ENCODE assay signal across 20 mouse cellular contexts in genomic region chr8:80834443-80834842, GRCm38 (mm10). TPM values are rescaled to one million over a fixed set of nuclear protein-coding genes. Genes with fewer than 3 reads are reported as not detected.
A peak's percentile ranks its signal among the peaks of the same experiment; 100 is the strongest.
DNase-seq lines count a peak whose midpoint lies in the region; ATAC-seq and TF ChIP-seq lines count a peak whose summit lies in the region.
"Had no signal": no experiment of that assay in that cellular context is flagged by ENCODE, and none has a peak within 500 bp of the region (broad histone marks: within the 10 kb centered on the region; RNA-seq: fewer than 3 reads in every experiment).

No protein-coding gene starts in this region.

- H3K4me2 ChIP-seq in heart, postnatal 0 days (ENCODE audit: low read depth, low read length) = peak overlapping the region; percentile 5; the same call in 1 of the 2 replicates
- peak overlapping the region; percentile 71 for H3K4me2 ChIP-seq in CH12.LX (ENCODE audit: insufficient read depth, low read depth, poor library complexity, severe bottlenecking)
- H3K4me2 ChIP-seq: forebrain, embryonic 12.5 days; midbrain, embryonic 13.5 days; neural tube, embryonic 15.5 days had no signal

- WGBS in heart, postnatal 0 days = 16% methylated on average over 4 of the region's 4 CpGs

- H3K79me2 ChIP-seq in CH12.LX (replicated peaks; ENCODE audit: control insufficient read depth, extremely low read depth, insufficient read depth, poor library complexity, severe bottlenecking) = no peaks in the 10 kb centered on the region

- no peaks in the 10 kb centered on the region for H3K27me3 ChIP-seq in heart, postnatal 0 days (ENCODE audit: control insufficient read depth, insufficient read depth, low read length)
- no peaks in the 10 kb centered on the region for H3K27me3 ChIP-seq in CH12.LX (replicated peaks)
- H3K27me3 ChIP-seq: forebrain, embryonic 12.5 days; midbrain, embryonic 13.5 days; neural tube, embryonic 15.5 days had no signal

- no peak for TF ChIP-seq CTCF in gastrocnemius, adult 2 months (IDR thresholded peaks at IDR 0.05)
- no peak for TF ChIP-seq CTCF in heart, postnatal 0 days (IDR thresholded peaks at IDR 0.05; ENCODE audit: low read depth)
- TF ChIP-seq CTCF in CH12.LX (conservative IDR thresholded peaks at IDR 0.05 in 1 of 2, IDR thresholded peaks at IDR 0.05 in 1 of 2; ENCODE audit: low read depth in 2 of 2, low read length in 2 of 2) = no peak

- H3K36me3 ChIP-seq in heart, postnatal 0 days (replicated peaks; ENCODE audit: control insufficient read depth, insufficient read depth, low read length) = no peaks in the 10 kb centered on the region
- H3K36me3 ChIP-seq in CH12.LX (replicated peaks in 1 of 2; ENCODE audit: control insufficient read depth in 1 of 2, insufficient read depth in 1 of 2, low read length in 1 of 2) = no peaks in the 10 kb centered on the region
- H3K36me3 ChIP-seq: forebrain, embryonic 12.5 days; hindbrain, embryonic 10.5 days; midbrain, embryonic 13.5 days; neural tube, embryonic 15.5 days had no signal

- intact Hi-C loops in gastrocnemius, adult 2 months (cut with DNase I) = no loop called here
- intact Hi-C loops in left cerebral cortex, postnatal 4 days (cut with DNase I) = no loop called here
- intact Hi-C loops in left cerebral cortex, postnatal 25 days (cut with DNase I) = no loop called here

- DNase-seq in gastrocnemius, adult 2 months = no peak
- DNase-seq in gastrocnemius, adult 18-20 months (ENCODE audit: low spot score) = no peak
- no peak for DNase-seq in heart, postnatal 0 days (ENCODE audit: low spot score)
- DNase-seq in heart, adult 18-20 months = no peak
- peak; percentile 70 for DNase-seq in left cerebral cortex, postnatal 4 days
- DNase-seq in left cerebral cortex, postnatal 25 days (ENCODE audit: low spot score in 2 of 2) = no peak
- peak; percentile 27 for DNase-seq in CH12.LX (ENCODE audit: extremely low read depth)
- DNase-seq: adrenal gland, postnatal 36 days; B cell, adult 2 months; cerebellum, adult 9-10 months; kidney, postnatal 4 days; liver; lung, adult 18-20 months; thymus, postnatal 36 days had no signal

- H3K4me3 ChIP-seq in gastrocnemius, adult 2 months = no peak overlapping the region
- no peak overlapping the region for H3K4me3 ChIP-seq in heart, postnatal 0 days (ENCODE audit: low read depth, low read length)
- H3K4me3 ChIP-seq in CH12.LX (replicated peaks in 1 of 3; ENCODE audit: low read depth in 2 of 3, low read length in 2 of 3, poor library complexity in 1 of 3) = no peak overlapping the region
- H3K4me3 ChIP-seq: forebrain, embryonic 12.5 days; hindbrain, embryonic 10.5 days; midbrain, embryonic 13.5 days; myocyte; neural tube, embryonic 15.5 days had no signal

- no peak overlapping the region for H3K9ac ChIP-seq in heart, postnatal 0 days (replicated peaks; ENCODE audit: low read depth, low read length)
- H3K9ac ChIP-seq in CH12.LX (ENCODE audit: insufficient read depth, low read depth) = no peak overlapping the region
- H3K9ac ChIP-seq: forebrain, embryonic 12.5 days; midbrain, embryonic 13.5 days; neural tube, embryonic 15.5 days had no signal

- peak overlapping the region; percentile 9; the same call in 1 of the 2 replicates for H3K27ac ChIP-seq in gastrocnemius, adult 2 months
- peak overlapping the region; percentile 49 for H3K27ac ChIP-seq in heart, postnatal 0 days (ENCODE audit: low read depth)
- H3K27ac ChIP-seq in CH12.LX (ENCODE audit: insufficient read depth, low read depth) = no peak overlapping the region
- H3K27ac ChIP-seq: forebrain, embryonic 12.5 days; hindbrain, embryonic 10.5 days; midbrain, embryonic 13.5 days; neural tube, embryonic 15.5 days had no signal

- TF ChIP-seq EP300 in heart, postnatal 0 days (IDR thresholded peaks at IDR 0.05; ENCODE audit: low read depth) = no peak
- no peak for TF ChIP-seq EP300 in CH12.LX (IDR thresholded peaks at IDR 0.05; ENCODE audit: low read length)

- H3K4me1 ChIP-seq in heart, postnatal 0 days (ENCODE audit: control insufficient read depth, insufficient read depth) = peaks cover 61% of the 10 kb centered on the region
- H3K4me1 ChIP-seq in CH12.LX (ENCODE audit: control insufficient read depth in 1 of 2, insufficient read depth in 2 of 2) = peaks cover 8 to 16% of the 10 kb centered on the region in 2 experiments; a peak in 3 of 4 replicates

- ATAC-seq in heart, postnatal 0 days (ENCODE audit: insufficient read depth, low read depth) = no peak
- ATAC-seq: intestine, postnatal 0 days; midbrain, embryonic 13.5 days had no signal

- TF ChIP-seq POLR2A in CH12.LX (IDR thresholded peaks at IDR 0.05; ENCODE audit: low read depth, low read length) = no peak

- in situ Hi-C loops in CH12.LX (cut with MboI; ENCODE audit: low pct_ligation_motif_present, low pct_unique_long_range_greater_than_20kb, low sequenced_read_pairs) = no loop called here

- dilution Hi-C loops in CH12.LX (cut with MboI; ENCODE audit: extremely low pct_ligation_motif_present, extremely low pct_unique_long_range_greater_than_20kb, low sequenced_read_pairs) = no loop called here

- no peak for TF ChIP-seq RAD21 in CH12.LX (IDR thresholded peaks at IDR 0.05; ENCODE audit: low read depth, low read length)

- no peaks in the 10 kb centered on the region for H3K9me3 ChIP-seq in heart, postnatal 0 days (replicated peaks; ENCODE audit: control insufficient read depth, low read length)
- no peaks in the 10 kb centered on the region for H3K9me3 ChIP-seq in CH12.LX (replicated peaks; ENCODE audit: low read length)
- H3K9me3 ChIP-seq: forebrain, embryonic 12.5 days; hindbrain, embryonic 10.5 days; midbrain, embryonic 13.5 days; neural tube, embryonic 15.5 days had no signal

TF ChIP-seq in CH12.LX, 34 proteins besides CTCF, POLR2A, EP300 and RAD21:
- TF ChIP-seq USF1 (IDR thresholded peaks at IDR 0.05; ENCODE audit: low read depth, low read length) (no peak), MAZ (IDR thresholded peaks at IDR 0.05; ENCODE audit: low read depth, low read length) (no peak), IRF4 (IDR thresholded peaks at IDR 0.05; ENCODE audit: low read depth, low read length) (peak; percentile 17; the same call in 1 of the 2 replicates), TCF12 (IDR thresholded peaks at IDR 0.05; ENCODE audit: low read depth, low read length) (0 out of 2 replicates have a peak, but pooled peaks have one; percentile 11), MYC (IDR thresholded peaks at IDR 0.05; ENCODE audit: low read depth, low read length) (no peak), ZKSCAN1 (IDR thresholded peaks at IDR 0.05; ENCODE audit: borderline replicate concordance, low read depth, low read length) (no peak), UBTF (IDR thresholded peaks at IDR 0.05; ENCODE audit: low read depth, low read length) (no peak), BHLHE40 (IDR thresholded peaks at IDR 0.05; ENCODE audit: low read depth, low read length) (peak; percentile 30; the same call in 1 of the 2 replicates), JUND (conservative IDR thresholded peaks at IDR 0.05; ENCODE audit: low read depth, low read length) (no peak), ETS1 (conservative IDR thresholded peaks at IDR 0.05; ENCODE audit: low read depth, low read length) (no peak), MXI1 (IDR thresholded peaks at IDR 0.05; ENCODE audit: low read depth, low read length) (no peak), ZMIZ1 (IDR thresholded peaks at IDR 0.05; ENCODE audit: low read depth, low read length) (no peak), CHD2 (IDR thresholded peaks at IDR 0.05; ENCODE audit: low read length) (no peak), TBP (conservative IDR thresholded peaks at IDR 0.05; ENCODE audit: low read depth, low read length) (no peak), KAT2A (IDR thresholded peaks at IDR 0.05; ENCODE audit: insufficient replicate concordance, low read length) (no peak), USF2 (conservative IDR thresholded peaks at IDR 0.05; ENCODE audit: low read depth, low read length) (no peak), ZNF384 (IDR thresholded peaks at IDR 0.05; ENCODE audit: low read depth, low read length) (no peak), GABPA (IDR thresholded peaks at IDR 0.05; ENCODE audit: insufficient replicate concordance, low read depth, low read length) (no peak), JUN (IDR thresholded peaks at IDR 0.05; ENCODE audit: insufficient read depth, low read depth, low read length) (no peak), ZC3H11A (IDR thresholded peaks at IDR 0.05; ENCODE audit: low read depth, low read length) (no peak), HCFC1 (IDR thresholded peaks at IDR 0.05; ENCODE audit: low read depth, low read length) (no peak), SMC3 (IDR thresholded peaks at IDR 0.05; ENCODE audit: low read depth, low read length) (no peak), MAFK (IDR thresholded peaks at IDR 0.05; ENCODE audit: insufficient replicate concordance, low read length) (no peak), NRF1 (IDR thresholded peaks at IDR 0.05; ENCODE audit: low read depth, low read length) (no peak)

RNA-seq across cellular contexts. Expression of gene Gab1, which starts 45.9 kb away (rescaled TPM):
- total RNA-seq in gastrocnemius, adult 2 months (2021) = 10 to 100 TPM; 11.7 to 14.3 TPM
- 10 to 100 TPM; 10.6 to 11.9 TPM for total RNA-seq in gastrocnemius, adult 18-20 months (2021)
- 54.0 and 54.9 TPM in 2 replicates for total RNA-seq in heart, postnatal 0 days (2014; rRNA removed; ENCODE audit: low replicate concordance)
- 18.8 and 19.1 TPM in 2 replicates for polyA plus RNA-seq in heart, postnatal 0 days (2015; fragmentation: Nextera tagmentation; extraction: Ambion mirVana)
- total RNA-seq in heart, adult 18-20 months (2021) = 10 to 100 TPM; 30.2 to 35.5 TPM
- 10 to 100 TPM; 15.0 to 16.1 TPM for total RNA-seq in left cerebral cortex, postnatal 4 days (2021)
- total RNA-seq in left cerebral cortex, postnatal 25 days (2021) = 10 to 100 TPM; 13.6 to 14.1 TPM
- total RNA-seq in CH12.LX (2012; rRNA removed) = 0.04 and 0.08 TPM in 2 replicates
- total RNA-seq in CH12.LX (2014; rRNA removed) = not detected in 2 replicates
- polyA plus RNA-seq in CH12.LX (2012; ENCODE audit: insufficient read length, low read depth) = not detected in 2 replicates

Comparison
In these comparisons a context has a peak if more than half of its experiments do, and no peak if none do; other contexts are left out.
1. DNase-seq: peak in left cerebral cortex, postnatal 4 days (single experiment) and CH12.LX (single experiment); none in gastrocnemius, adult 2 months (single experiment), gastrocnemius, adult 18-20 months (single experiment), heart, postnatal 0 days (single experiment), heart, adult 18-20 months (0 of 2) and left cerebral cortex, postnatal 25 days (0 of 2).
2. RNA of gene Gab1, which starts 45.9 kb away (total RNA-seq): 54.0 to 54.9 TPM in heart, postnatal 0 days, 30.2 to 35.5 TPM in heart, adult 18-20 months, 15.0 to 16.1 TPM in left cerebral cortex, postnatal 4 days, 11.7 to 14.3 TPM in gastrocnemius, adult 2 months, 13.6 to 14.1 TPM in left cerebral cortex, postnatal 25 days and 10.6 to 11.9 TPM in gastrocnemius, adult 18-20 months; 0.04 to 0.08 TPM in CH12.LX; every median in the first group is over 10 times any median in the second.